Mouse (Mus musculus) MEL (cell line): ENCODE measurements around the gene Tmem107. TPM values are rescaled to one million over a fixed set of nuclear protein-coding genes. Genes with fewer than 3 reads are reported as not detected.

ENCODE experiments used
- DNase-seq: peaks from one replicate; pipeline ENCODE4 v3.0.0; 2011; ENCODE audit warnings: low read depth, low spot score
- H3K27ac ChIP-seq: 2 replicates; pipeline ENCODE4 v1.5.1; 2012; ENCODE audit warnings: low read depth, mild to moderate bottlenecking, control low read depth, low read length, moderate library complexity; ENCODE audit not compliant: control insufficient read depth
- H3K27me3 ChIP-seq, 2 experiments: fragments of 150-350 bp in 1 of 2; sonication (generic) in 1 of 2; 2 replicates each; pipeline ENCODE4 v1.6.1; 2012; ENCODE audit warnings: low read length in 2 of 2, mild to moderate bottlenecking in 2 of 2, improper control_type of control experiment in 1 of 2, moderate library complexity in 1 of 2; ENCODE audit not compliant: insufficient read depth in 2 of 2, control insufficient read depth in 1 of 2
- H3K36me3 ChIP-seq, 2 experiments: 2 replicates each; pipeline ENCODE4 v1.6.1; 2012 to 2014; ENCODE audit warnings: low read length in 2 of 2, improper control_type of control experiment in 1 of 2, inconsistent platforms in 1 of 2, mild to moderate bottlenecking in 1 of 2; ENCODE audit not compliant: insufficient read depth in 2 of 2, control insufficient read depth in 1 of 2
- H3K4me1 ChIP-seq, 2 experiments: fragments of 150-350 bp in 1 of 2; sonication (generic) in 1 of 2; 2 replicates each; pipeline ENCODE4 v1.6.1; 2012; ENCODE audit warnings: low read length in 2 of 2, improper control_type of control experiment in 1 of 2, mild to moderate bottlenecking in 1 of 2; ENCODE audit not compliant: insufficient read depth in 2 of 2, control insufficient read depth in 1 of 2
- H3K4me3 ChIP-seq, 2 experiments: fragments of 150-350 bp in 1 of 2; sonication (generic) in 1 of 2; 2 replicates each; pipeline ENCODE4 v1.5.1; 2012; ENCODE audit warnings: low read depth in 2 of 2, low read length in 2 of 2, mild to moderate bottlenecking in 2 of 2, moderate library complexity in 2 of 2, control low read depth in 1 of 2, improper control_type of control experiment in 1 of 2; ENCODE audit not compliant: control insufficient read depth in 1 of 2, insufficient read depth in 1 of 2
- H3K79me2 ChIP-seq: 2 replicates; pipeline ENCODE4 v1.6.1; 2012; ENCODE audit warnings: mild to moderate bottlenecking, low read length, moderate library complexity; ENCODE audit not compliant: control insufficient read depth, poor library complexity, insufficient read depth
- H3K9ac ChIP-seq: 2 replicates; pipeline ENCODE4 v1.6.1; 2012; ENCODE audit warnings: low read depth, mild to moderate bottlenecking, control low read depth, low read length, moderate library complexity; ENCODE audit not compliant: control insufficient read depth, poor library complexity, severe bottlenecking
- H3K9me3 ChIP-seq: fragments of 150-350 bp; sonication (generic); replicated peaks from 2 replicates; pipeline ENCODE4 v1.6.1; 2012; ENCODE audit warnings: mild to moderate bottlenecking, low read length, improper control_type of control experiment, moderate library complexity; ENCODE audit not compliant: insufficient read depth
- BHLHE40 ChIP-seq: IDR thresholded peaks from 2 replicates; pipeline ENCODE4 v1.6.1; 2012; ENCODE audit warnings: low read depth, mild to moderate bottlenecking, inconsistent platforms, low read length, improper control_type of control experiment, borderline replicate concordance
- CHD1 ChIP-seq: IDR thresholded peaks from 2 replicates; pipeline ENCODE4 v1.6.1; 2012; ENCODE audit warnings: low read depth, mild to moderate bottlenecking, inconsistent platforms, low read length, improper control_type of control experiment
- CHD2 ChIP-seq: IDR thresholded peaks from 2 replicates; pipeline ENCODE4 v1.6.1; 2011; ENCODE audit warnings: low read length, improper control_type of control experiment
- E2F4 ChIP-seq: IDR thresholded peaks from 2 replicates; pipeline ENCODE4 v1.6.1; 2011; ENCODE audit warnings: low read depth, low read length, improper control_type of control experiment, borderline replicate concordance
- ELF1 ChIP-seq: IDR thresholded peaks from 2 replicates; pipeline ENCODE4 v1.6.1; 2014; ENCODE audit warnings: low read depth, mild to moderate bottlenecking, inconsistent platforms, low read length, improper control_type of control experiment, moderate library complexity
- ETS1 ChIP-seq: IDR thresholded peaks from 2 replicates; pipeline ENCODE4 v1.6.1; 2012; ENCODE audit warnings: low read depth, mild to moderate bottlenecking, inconsistent platforms, low read length, improper control_type of control experiment, moderate library complexity
- JUND ChIP-seq: IDR thresholded peaks from 2 replicates; pipeline ENCODE4 v1.6.1; 2011; ENCODE audit warnings: low read depth, mild to moderate bottlenecking, improper control_type of control experiment, low read length
- MAFK ChIP-seq: IDR thresholded peaks from 2 replicates; pipeline ENCODE4 v1.6.1; 2011; ENCODE audit warnings: low read depth, mild to moderate bottlenecking, low read length, improper control_type of control experiment, borderline replicate concordance
- MAX ChIP-seq: IDR thresholded peaks from 2 replicates; pipeline ENCODE4 v1.6.1; 2011; ENCODE audit warnings: low read length, improper control_type of control experiment
- MYC ChIP-seq: IDR thresholded peaks from 2 replicates; pipeline ENCODE4 v1.6.1; 2011; ENCODE audit warnings: low read depth, mild to moderate bottlenecking, low read length, improper control_type of control experiment, moderate library complexity
- POLR2A ChIP-seq, 2 experiments: IDR thresholded peaks; 2 replicates each; pipeline ENCODE4 v1.6.1; 2011 to 2012; ENCODE audit warnings: low read length in 2 of 2, mild to moderate bottlenecking in 2 of 2, control low read depth in 1 of 2, improper control_type of control experiment in 1 of 2, low read depth in 1 of 2, moderate library complexity in 1 of 2; ENCODE audit not compliant: control insufficient read depth in 1 of 2, insufficient read depth in 1 of 2, poor library complexity in 1 of 2
- POLR2AphosphoS5 ChIP-seq: IDR thresholded peaks from 2 replicates; pipeline ENCODE4 v1.6.1; 2012; ENCODE audit warnings: low read depth, borderline replicate concordance, mild to moderate bottlenecking, inconsistent platforms, low read length, moderate library complexity, mixed read lengths
- TCF12 ChIP-seq: IDR thresholded peaks from 2 replicates; pipeline ENCODE4 v1.6.1; 2014; ENCODE audit warnings: low read depth, mild to moderate bottlenecking, inconsistent platforms, low read length, improper control_type of control experiment, moderate library complexity
- USF1 ChIP-seq: IDR thresholded peaks from 2 replicates; pipeline ENCODE4 v1.6.1; 2014; ENCODE audit warnings: low read depth, mild to moderate bottlenecking, inconsistent platforms, low read length, improper control_type of control experiment, moderate library complexity
- USF2 ChIP-seq, 2 experiments: IDR thresholded peaks; 2 replicates each; pipeline ENCODE4 v1.6.1; 2011 to 2012; ENCODE audit warnings: improper control_type of control experiment in 2 of 2, low read length in 2 of 2, borderline replicate concordance in 1 of 2, inconsistent platforms in 1 of 2, low read depth in 1 of 2, mild to moderate bottlenecking in 1 of 2; ENCODE audit not compliant: insufficient read depth in 1 of 2
- ZKSCAN1 ChIP-seq: IDR thresholded peaks from 2 replicates; pipeline ENCODE4 v1.6.1; 2012; ENCODE audit warnings: low read depth, mild to moderate bottlenecking, inconsistent platforms, low read length, improper control_type of control experiment, moderate library complexity
- ZMIZ1 ChIP-seq: IDR thresholded peaks from 2 replicates; pipeline ENCODE4 v1.6.1; 2012; ENCODE audit warnings: low read depth, mild to moderate bottlenecking, inconsistent platforms, low read length, improper control_type of control experiment, moderate library complexity
- polyA plus RNA-seq, 2 experiments: library from polyadenylated mRNA; stranded (reverse) in 1 of 2; unstranded in 1 of 2; fragments of >175 nt in 1 of 2; fragments of >200 nt in 1 of 2; gene quantifications; 2 replicates each; pipeline versions ENCODE4 v1.2.1 to v1.2.4; 2012; ENCODE audit warnings: low replicate concordance in 2 of 2, low read depth in 1 of 2; ENCODE audit not compliant: insufficient read length in 2 of 2, insufficient read depth in 1 of 2, missing spikeins in 1 of 2
- total RNA-seq: library from RNA; depleted of rRNA; stranded (reverse); fragments of 300-350 nt; gene quantifications from 2 replicates; pipeline ENCODE4 v1.2.3, GENCODE M21; 2012

Tmem107 gene
- total and polyA plus RNA-seq, 3 experiments = 47.0 to 79.5 TPM; not detected in 1

DNA sequence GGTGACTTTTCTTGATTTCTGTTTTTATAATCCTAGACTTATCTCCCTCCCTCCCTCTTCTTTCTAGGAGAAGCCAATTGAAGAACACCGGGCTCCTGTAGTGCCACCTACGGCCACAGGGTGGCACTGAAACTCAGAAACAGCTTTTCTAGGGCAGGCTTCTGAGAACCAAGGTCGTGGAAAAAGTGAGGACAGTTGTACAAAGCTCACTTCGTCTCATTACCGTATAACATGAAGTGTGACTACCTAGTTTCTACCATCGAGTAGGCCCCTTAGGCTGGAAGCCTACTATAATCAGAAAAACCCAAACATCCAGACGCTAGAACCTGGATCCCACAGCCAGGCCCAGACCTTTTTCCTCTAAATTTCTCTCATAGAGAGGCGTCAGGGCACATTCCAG, 3.6 kb upstream of the Tmem107 start (continued):
- no peak for TF ChIP-seq ZMIZ1
- TF ChIP-seq, all 39 proteins: peak for 12

DNA sequence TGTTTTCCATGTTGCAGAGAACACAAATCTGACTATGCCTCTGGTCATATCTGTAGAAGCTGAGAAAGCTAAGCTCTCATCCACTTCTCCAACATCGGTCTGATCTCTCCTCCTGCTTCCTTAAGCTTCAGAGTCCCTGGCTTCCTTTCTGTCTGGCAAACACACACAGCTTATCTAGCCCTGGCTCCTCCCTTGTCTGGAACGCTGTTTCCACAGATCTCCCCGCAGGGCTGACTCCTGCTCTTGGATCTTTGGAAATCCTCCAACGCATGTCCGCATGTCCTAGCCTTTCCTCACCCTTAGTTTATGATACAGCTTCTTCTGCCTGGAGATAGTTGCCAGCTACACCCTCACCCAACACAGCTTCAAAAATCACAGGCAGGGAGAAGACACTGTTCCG, 3.0 kb upstream of the Tmem107 start:
- Histone ChIP-seq H3K9ac (no peak overlapping the region), H3K79me2 (peaks cover 5% of the 10 kb centered on the region; the same call in 1 of the 2 replicates), H3K36me3 (peaks cover 0 to 2% of the 10 kb centered on the region in 2 experiments; a peak in 1 of 4 replicates), H3K27me3 (no peaks in the 10 kb centered on the region), H3K27ac (no peak overlapping the region), H3K4me1 (peaks cover 0 to 8% of the 10 kb centered on the region in 2 experiments; a peak in 1 of 4 replicates), H3K4me3 (no peak overlapping the region), H3K9me3 (no peaks in the 10 kb centered on the region)
- TF ChIP-seq ZKSCAN1 (no peak), ZMIZ1 (no peak), CHD2 (no peak), MAFK (no peak), POLR2A (IDR thresholded peaks at IDR 0.05; ENCODE audit: control insufficient read depth in 1 of 2, insufficient read depth in 1 of 2, low read depth in 1 of 2, low read length in 2 of 2, poor library complexity in 1 of 2) (no peak), MYC (no peak), JUND (no peak), POLR2AphosphoS5 (no peak), MAX (no peak), USF1 (no peak), E2F4 (no peak), BHLHE40 (no peak), ELF1 (no peak), TCF12 (no peak), ETS1 (no peak)
- no peak for DNase-seq

DNA sequence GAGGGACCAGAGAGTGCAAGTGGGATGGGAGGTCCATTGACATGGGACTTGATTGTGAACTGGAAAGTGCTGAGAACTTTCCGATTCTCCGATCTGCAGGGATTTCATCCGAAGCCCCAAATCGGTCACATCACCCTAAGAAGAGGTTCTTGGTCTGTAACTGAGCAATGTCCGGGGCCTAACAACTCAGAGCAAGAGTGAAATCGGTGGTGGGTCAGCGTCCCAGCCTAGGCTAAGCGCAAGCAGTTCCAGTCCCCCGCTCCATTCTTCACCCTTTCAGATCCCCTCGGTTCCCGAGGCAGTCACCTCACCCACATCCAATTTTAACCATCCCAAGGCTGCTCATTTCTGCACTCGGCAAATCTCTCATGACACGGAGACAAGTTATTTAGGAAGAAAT, 513 bp upstream of the Tmem107 start:
- Histone ChIP-seq H3K9me3 (no peaks in the 10 kb centered on the region), H3K4me3 (peak overlapping the region; percentile 70 to 75), H3K27ac (peak overlapping the region; percentile 68), H3K9ac (peak overlapping the region; percentile 79), H3K27me3 (no peaks in the 10 kb centered on the region), H3K36me3 (peaks cover 0 to 2% of the 10 kb centered on the region in 2 experiments; a peak in 1 of 4 replicates), H3K79me2 (peaks cover 5% of the 10 kb centered on the region; the same call in 1 of the 2 replicates), H3K4me1 (peaks cover 0 to 2% of the 10 kb centered on the region in 2 experiments; a peak in 1 of 4 replicates)
- no peak for DNase-seq
- TF ChIP-seq CHD1 (peak; percentile 73; the same call in 1 of the 2 replicates), USF2 (IDR thresholded peaks at IDR 0.05; ENCODE audit: borderline replicate concordance in 1 of 2, insufficient read depth in 1 of 2, low read depth in 1 of 2, low read length in 2 of 2) (no peak)
